Mouse (Mus musculus) CD4-positive, CD25-positive, alpha-beta regulatory T cell, adult 2 months (primary cell): ENCODE measurements around the gene Atp1a4.

Source experiments
- DNase-seq: peaks from one replicate; pipeline ENCODE4 v3.0.0-alpha.2; 2012; ENCODE audit warnings: low read depth, low spot score

Gene Atp1a4

DNA sequence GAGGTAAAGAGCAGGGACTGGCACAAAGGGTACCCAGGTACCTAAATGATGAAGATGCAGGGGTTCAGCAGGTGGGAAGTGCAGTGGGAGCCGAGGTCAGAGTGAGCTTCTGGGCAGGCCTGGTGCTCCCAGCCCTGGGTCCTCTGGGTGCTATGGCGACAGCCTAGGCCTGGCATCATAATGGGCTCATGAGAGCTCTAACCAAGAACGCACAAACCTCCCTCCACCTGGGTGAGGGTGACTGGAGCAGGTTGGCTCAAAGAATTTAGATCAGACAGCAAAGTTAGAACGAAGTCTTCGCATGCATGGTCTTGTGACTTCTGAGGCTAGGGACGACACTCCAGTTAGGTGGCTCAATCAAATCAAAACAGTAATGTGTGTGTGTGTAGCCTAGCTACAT lies at the start of gene Atp1a4:
Gene Atp1a4, minus strand, starts transcription at position 101 of the 400 bp plus-strand sequence.
- DNase-seq, result no peak

DNA sequence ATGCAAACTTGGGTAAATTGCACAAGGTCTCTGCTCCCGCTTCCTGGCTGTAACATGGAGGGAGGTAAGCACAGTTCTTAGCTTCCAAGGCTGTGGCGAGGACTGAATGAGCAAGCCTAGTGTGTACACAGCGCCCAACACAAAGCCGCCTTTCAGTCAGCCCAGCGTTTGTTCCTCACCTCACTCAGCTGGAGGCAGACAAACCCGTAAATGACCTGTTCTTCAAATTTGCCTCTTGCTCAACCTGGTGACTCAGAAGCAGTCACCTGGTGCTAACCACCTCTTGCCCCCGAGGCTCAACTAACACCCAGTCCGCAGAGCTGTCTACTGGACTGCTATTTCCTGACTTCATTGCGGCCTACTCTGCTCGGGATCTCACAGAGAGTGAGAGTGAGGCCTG lies 49.7 kb upstream of the Atp1a4 start:
- no peak for DNase-seq

DNA sequence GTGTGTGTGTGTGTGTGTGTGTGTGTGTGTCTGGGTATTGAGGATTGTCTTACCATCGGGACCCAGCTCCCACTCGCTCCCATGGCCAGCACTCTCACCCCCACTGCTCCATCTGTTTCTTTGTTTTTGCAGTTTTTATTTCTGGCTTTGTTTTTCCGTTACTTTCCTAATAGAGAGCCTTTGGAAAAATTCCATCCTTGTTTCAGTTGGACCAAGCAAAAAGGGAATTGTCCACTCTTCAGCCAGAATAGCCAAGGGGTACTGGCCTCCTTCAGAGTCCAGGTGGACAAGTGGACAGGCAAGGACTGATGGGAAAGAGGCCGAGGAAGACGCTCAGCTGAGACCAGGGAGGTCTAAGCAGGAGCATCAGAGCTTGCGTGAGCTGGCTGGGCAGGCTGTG lies 48.7 kb upstream of the Atp1a4 start:
- DNase-seq, result no peak

DNA sequence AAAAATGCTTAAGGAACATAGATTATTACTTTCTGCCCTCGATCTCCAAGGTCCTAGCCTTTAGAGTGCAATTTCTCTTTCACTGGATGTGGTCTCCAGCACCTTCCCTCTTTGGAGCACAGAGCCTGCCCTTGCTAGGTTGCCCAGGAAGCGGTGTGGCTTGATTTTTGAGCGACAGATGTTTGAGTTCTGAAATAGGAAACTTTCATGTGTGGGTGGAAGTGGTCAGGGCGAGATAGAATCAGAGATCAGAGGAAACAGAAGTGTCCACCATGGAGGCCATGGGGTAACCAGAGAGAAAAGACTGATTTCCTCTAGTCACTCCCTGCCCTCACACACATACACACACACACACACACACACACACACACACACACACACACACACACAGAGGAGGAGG lies 48.0 kb upstream of the Atp1a4 start:
- DNase-seq, result peak; percentile 44

DNA sequence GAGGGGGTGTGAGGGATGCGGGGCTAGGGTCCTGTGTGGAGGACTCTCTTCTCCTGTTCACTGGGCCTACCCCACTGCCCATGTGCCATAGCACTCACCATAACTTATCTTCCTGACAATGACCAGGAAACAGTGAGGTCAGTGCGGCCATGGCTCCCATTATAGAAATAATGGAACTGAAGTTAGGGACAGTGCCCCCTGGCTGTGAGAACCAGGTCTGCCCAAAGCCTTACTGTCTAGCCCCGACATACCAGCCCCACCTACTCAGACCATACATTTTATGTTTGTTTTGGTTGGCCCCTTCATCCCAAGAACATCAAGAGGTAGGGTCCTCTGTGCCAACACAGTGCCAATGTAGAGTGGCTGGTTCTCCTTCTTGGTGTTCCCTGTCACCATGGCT lies 47.4 kb upstream of the Atp1a4 start:
- peak; percentile 56 for DNase-seq

DNA sequence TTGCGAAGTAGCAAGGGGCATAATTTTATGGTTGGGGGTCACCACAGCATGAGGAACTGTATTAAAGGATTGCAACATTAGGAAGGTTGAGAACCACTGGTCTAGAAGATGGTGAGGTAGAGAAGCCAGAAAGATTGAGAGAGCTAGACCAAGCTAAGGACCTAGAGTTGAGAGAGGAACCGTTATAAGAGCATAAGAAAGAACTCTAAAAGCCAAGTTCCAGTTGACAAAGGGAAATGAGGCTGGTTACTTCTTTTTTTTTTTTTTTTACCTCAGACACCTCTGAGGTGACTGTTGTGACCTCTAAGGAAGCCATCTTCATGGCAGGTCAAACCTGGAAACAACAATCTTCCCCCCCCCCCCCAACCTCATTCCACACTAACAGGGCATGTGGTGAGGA lies 46.9 kb upstream of the Atp1a4 start:
- no peak for DNase-seq

DNA sequence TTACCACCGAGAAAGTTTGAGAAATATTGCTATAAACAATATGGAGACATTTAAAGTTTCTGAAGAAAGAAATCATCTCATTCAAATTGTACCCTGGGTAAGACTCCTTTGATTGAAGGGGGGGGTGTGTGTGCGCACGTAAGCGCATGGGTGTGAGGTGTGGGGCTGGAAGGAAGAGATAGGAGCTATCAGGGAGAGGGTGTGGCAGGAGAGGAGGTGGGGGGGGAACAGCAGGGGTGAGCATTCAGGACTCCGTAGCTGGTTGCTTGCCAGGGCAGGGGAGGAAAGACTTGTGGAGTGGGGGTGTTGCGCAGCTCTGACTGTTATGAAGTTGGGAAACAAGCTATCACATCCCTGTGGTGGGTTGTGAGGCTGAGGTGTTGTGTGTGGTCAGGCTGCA lies 46.2 kb upstream of the Atp1a4 start:
- DNase-seq, result no peak

DNA sequence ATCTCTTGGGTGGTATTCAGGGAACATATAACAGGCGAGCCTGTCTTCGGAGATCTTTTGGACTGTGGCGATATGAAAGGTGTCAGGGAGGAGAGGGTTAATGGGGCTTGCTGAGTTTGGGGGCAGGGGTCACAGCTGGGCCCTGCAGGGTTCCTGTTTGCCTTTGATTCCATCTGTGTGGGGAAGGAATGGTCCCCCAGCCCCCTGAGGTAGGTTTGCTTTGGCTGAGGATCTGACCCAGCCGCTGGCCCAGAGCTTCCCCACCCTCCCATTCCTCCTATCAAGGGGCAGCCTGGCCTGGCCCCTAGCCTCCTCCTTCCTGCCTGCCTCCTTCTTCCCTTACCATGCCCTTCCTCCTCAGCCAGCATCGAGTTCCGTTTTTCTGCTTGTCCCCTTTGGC lies 44.6 kb upstream of the Atp1a4 start:
- DNase-seq, result no peak

DNA sequence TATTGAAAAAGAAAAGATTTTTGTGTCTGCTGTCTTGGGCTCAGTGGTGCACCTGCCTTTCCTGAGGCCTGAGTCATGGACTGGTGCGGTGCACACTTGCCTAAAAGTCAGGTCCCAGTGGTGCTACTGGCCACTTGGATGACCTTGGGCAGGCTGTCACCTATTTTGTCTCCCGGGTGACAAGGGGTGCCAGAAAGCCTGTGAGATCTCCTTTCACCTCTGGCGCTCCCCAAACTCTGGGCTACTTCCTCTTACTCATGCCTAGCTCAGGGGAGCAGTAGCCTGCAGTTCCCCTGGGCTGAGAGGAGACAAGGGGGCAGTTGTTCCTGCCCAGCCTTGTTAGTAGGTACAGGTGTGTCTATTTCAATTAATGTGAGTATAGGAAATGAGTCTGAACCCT lies 44.1 kb upstream of the Atp1a4 start:
- no peak for DNase-seq

DNA sequence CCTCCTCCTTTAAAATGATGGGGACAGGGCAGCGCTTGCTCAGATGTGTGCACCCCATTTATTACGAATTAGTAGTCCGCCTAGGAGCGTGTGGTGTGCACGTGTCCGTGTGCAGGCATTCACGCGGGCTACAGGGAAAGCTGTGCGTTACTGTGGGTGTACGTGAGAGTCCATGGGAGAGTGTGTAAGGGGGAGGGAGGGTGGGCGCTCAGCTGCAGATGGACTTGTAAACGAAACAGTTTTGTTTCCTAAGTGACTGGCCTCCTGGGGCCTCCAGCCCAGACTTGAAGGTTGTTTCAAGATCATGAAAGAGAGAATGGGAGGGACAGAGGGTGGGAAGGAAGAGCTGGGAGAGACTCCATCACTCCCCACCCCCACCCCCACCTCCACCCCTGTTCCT lies 43.0 kb upstream of the Atp1a4 start:
- no peak for DNase-seq

DNA sequence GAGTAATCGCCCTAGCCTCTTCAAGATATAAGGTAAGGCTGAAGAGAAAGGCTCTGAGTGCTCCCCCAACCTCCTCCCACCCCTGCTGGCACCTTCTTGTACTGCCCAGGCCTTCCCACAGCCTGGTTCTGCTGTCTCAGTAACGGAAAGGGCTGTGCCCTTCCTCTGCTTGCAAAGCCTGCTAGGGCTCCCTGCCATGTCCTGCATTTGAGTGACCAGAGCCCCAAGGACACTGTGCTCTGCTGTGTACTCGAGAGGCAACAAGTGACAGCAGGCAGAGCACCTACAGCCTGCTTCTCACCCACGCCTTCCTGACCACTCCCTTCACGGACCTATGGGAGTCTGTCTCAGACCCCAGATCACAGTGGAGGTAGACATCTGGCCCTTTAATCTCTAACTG lies 42.0 kb upstream of the Atp1a4 start:
- no peak for DNase-seq

DNA sequence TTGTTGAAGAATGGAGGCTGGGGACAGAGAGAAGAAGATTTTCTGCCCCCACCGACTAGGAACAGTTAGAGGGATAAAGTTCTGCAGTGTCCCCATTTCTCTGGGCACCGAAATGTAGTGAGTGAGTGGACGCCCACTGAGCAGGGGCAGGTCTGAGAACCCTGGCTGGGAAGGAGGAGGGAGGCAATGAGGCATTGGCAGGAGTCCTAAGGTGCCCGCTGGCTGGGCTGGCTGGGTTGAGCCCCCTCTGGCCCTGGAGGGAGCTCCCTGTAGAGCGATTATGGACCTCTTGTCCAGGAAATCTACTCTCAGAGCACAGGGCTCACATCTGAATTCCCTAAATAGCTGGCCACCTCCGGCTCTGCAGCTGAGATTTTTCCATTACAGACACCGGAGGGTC lies 41.3 kb upstream of the Atp1a4 start:
- DNase-seq, result no peak

DNA sequence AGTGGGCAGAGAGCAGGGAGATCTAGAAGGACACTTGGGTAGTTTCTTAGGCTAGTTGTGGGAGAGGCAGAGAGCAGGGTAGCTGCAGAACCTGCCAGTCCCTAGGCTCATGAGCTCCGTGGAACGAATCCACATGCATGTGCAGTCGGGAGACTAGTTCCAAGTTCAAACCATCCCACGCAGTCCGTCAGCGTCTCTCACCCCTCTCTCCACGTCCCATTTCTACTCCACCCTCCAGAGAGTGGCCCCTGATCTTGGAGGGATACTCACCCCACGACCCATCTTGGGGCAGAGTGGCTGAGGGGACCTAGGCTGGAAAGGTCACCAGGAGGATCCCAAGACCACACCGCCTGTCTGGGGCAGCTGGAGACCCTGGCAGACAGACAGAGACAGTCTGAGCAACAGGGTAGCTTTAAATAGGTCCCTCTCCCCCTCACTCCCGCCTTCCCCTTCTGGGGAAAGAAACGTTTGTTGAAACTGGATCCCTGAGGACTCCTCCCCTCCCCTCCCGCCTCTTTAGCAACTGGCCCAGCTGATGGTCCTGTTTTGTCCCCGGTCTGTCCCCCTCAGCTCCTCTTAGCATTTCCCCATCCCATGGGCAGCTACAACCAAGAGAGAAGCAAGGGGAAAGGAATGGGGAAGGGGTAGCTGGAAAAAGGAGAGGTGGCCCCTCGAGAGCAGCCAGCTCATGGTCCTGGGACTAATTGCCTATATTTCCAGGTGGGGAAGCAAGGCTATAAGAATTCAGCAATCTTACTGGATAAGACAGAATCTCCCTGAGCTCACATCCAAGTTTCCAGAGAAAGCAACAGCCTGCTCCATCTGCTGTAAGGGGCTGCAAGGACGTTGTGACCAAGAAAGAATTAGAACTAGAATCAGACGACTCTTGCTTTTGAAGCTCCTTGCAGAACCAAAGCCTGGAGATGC lies 39.7 kb upstream of the Atp1a4 start, which contains the start of gene Atp1a2:
Gene Atp1a2, minus strand, starts transcription at position 454 of the 927 bp plus-strand sequence.
- no peak for DNase-seq

DNA sequence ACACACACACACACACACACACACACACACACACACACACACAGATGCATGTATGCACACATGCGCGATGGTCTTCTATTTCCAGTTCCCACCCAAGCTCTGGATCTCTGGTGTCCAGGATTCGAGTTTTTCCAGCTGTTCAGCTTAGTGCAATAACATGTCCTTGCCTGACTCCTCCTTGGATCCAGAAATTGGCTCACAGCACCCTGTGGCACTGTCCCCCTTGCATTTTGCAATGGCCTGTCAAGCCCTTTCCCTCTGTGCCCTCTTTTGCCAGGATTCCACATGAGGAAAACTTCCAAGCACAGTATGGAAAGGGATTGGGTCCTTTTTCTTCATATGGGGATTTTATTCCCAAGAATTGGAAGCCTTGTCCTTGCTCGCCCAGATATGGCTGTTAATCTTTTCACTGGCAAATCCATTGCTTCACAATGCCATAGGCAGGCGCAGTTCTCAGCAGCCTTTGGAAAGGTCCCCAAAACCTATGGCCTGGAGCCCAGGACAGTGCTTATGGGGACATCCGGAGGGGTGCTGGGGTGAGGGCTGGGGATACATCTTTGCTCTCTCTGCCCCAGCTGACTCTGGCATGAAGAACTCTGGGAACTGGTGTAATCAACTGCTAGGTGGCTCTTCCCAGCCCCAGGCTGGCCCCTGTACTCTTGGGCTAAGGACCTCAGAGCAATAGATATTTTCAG lies 38.7 kb upstream of the Atp1a4 start:
- DNase-seq, result no peak

DNA sequence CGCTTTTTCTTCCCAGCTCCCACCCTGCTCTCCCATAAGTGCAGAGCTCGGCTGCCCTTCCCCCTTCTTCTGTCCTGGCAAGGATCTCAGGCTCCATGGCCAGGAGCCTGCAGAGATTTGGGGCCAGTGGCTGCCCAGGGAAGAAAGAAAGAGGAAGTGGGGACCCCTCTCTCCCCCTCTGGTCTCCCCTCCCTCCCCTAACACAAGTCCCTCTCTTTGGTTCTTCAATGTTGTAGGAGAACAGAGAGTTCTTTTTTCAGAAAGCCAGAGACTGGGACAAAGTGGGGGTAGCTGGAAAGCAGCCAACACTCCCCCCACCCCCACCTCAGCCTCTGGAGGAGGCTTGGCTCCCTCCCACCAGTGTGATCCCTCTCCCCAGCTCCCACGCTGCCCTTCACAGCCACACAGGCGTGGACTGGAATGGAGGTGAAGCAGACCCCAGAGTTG lies 37.6 kb upstream of the Atp1a4 start:
- no peak for DNase-seq

DNA sequence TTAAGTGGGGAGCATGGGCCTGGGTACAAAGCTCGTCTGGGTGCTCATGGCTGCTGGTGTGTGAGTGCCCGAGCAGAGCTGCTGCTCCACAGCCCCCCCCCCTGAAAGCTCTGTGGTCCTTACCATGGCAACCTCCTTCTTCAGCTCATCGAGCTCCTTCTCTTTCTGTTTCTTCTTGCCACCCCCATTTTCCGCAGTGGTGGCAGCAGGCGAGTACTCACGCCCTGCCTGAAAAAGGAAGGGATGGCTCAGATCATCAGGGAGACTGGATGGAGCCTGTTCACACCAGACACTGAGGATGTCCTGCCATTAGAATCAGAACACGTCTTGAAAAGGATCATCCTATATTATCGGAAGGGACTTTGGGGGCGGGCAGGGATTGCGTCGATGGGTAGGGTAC lies 35.2 kb upstream of the Atp1a4 start:
- no peak for DNase-seq

DNA sequence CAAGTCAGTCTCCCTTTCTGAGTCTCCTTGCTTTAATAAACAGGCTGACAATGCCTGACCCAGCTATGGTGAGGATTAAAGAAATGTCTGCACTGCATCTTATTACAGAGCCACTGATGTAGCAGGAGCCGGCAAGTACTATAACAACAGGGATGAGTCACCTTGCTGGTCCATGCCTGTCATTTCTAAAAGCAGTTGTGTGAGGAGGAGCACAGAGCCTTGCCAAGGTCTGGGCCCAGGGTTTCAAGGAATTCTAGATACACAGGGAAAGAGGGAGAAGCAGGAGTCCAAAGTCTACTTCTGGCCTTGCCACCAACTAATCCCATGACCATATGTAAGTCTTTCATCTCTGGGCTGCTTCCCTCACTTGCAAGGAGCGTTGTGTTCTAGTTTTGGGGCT lies 34.7 kb upstream of the Atp1a4 start:
- no peak for DNase-seq

DNA sequence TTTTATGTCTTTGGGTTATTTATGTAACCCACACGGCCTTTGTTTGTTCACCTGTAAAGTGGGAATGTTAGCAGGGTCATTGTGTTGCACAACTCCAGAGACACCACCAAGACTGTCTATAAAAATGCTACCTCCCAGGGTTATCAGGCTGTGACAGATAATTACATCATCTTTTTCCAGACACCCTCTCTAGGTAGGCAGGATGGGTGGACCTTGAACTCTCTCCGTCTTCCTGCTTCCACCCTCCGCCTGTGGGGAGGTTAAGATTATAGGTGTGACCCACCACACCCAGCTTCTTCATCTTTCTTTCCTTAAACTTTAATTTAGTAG lies 31.4 kb upstream of the Atp1a4 start:
- DNase-seq, result no peak

DNA sequence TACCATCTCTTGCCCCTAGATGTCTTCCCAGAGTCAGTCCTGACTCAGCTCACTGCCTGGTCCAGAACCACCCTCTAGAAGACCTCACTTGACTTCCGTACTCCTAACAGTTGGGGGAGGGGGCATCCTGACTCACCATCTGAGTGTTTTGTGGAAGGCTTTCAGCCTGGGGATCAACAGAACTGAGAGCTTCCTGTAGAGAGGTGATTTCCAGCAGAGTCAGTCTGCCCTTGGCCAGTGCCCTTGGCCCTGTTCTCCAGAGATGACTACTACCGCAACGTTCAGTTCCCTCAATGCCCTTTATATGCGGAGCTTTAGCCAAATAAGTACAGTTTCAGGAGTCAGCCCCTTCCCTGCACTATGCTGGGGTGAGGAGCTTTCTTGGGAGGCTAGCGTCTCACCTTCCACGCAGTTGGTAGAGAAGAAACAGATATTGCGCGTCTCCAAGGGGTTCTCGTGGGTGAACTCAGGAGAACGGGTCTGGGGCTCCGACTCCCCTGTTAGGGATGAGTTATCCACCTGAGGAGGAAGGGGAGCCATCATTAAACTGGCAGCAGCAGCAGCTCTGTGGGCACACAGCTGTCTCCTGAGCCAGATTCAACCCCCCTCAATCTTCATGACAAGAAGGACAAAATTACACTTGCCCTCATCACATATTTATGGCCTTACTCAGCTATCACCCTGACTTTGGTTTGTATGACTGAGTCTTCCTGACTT lies 30.8 kb upstream of the Atp1a4 start:
- DNase-seq, result no peak

DNA sequence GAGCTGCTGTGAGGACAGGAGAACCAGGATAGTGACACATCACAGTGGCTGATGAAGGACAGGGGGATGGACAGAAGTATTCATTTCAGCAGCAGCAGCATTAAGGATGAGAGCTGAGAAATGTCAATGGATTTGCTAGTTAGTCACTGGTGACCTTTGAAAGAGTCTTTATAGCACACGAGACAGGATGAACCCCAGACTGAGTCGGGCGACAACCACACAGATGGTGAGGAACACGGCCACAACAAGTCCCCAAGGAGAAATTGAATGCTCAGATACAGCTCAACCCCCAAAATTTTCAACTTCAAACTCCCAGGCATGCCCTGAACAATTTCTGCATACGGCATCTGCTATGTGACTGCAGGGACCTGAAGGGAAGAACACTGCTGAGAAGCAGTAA lies 28.5 kb upstream of the Atp1a4 start:
- DNase-seq, result peak; percentile 39

DNA sequence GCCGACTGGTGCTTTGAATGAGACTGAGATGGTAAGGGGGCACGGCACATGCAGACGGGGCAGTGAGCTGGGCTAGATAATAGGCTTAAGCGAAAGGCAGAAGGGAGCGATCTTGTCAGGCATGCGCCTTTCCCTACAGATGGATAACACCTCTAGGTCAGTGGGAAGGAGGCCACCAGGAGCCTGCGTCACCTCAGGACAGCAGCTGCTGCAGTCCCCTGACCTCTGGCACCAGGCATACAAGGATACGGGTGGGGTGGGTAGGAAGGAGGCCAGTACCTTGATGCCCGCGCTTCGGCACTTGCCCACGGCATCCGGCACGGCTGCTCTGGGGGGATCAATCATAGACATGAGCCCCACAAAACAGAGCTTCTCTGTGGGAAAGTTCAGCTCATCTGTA lies 26.0 kb upstream of the Atp1a4 start:
- no peak for DNase-seq

DNA sequence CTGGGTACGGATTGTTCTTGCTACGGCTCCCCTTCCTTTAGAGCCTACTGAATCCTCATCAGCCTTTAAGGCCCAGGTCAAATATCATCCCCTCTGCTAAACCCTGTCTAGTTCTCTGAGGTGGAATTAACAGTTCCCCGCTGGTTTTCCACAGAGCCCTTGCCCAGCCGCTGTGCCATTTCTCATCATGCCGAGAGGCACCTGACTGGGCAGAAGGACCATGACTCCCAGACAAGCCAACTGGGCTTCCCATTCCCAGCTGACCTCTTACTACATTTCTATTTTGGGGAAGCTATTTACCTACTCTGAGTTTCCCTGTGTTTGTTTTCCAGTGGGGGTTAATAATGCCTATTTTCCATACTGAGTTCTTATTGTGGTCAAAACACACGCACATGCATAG lies 24.9 kb upstream of the Atp1a4 start:
- no peak for DNase-seq
